Mouse (Mus musculus) forebrain, embryonic 16.5 days (tissue): ENCODE measurements around the gene Filip1l. TPM values are rescaled to one million over a fixed set of nuclear protein-coding genes. Genes with fewer than 3 reads are reported as not detected.

Source experiments
- ATAC-seq: fragments of 200-750 bp; cut with Nextera tagmentation; 2 replicates; pipeline ENCODE4 v1.8.0; 2017; ENCODE audit warnings: mild to moderate bottlenecking, moderate library complexity
- H3K27ac ChIP-seq: fragments of 300-500 bp; sonication (generic); 2 replicates; pipeline ENCODE4 v1.5.1; 2014; ENCODE audit warnings: low read length, control low read depth
- H3K27me3 ChIP-seq: fragments of 300-500 bp; sonication (generic); replicated peaks from 2 replicates; pipeline ENCODE4 v1.6.1; 2014; ENCODE audit warnings: low read length; ENCODE audit not compliant: control insufficient read depth, insufficient read depth
- H3K36me3 ChIP-seq: fragments of 300-500 bp; sonication (generic); 2 replicates; pipeline ENCODE4 v1.6.1; 2014; ENCODE audit not compliant: control insufficient read depth, insufficient read depth
- H3K4me1 ChIP-seq: fragments of 300-500 bp; sonication (generic); replicated peaks from 2 replicates; pipeline ENCODE4 v1.6.1; 2014; ENCODE audit warnings: low read length; ENCODE audit not compliant: control insufficient read depth, insufficient read depth
- H3K4me2 ChIP-seq: fragments of 300-500 bp; sonication (generic); 2 replicates; pipeline ENCODE4 v1.6.1; 2014; ENCODE audit warnings: mild to moderate bottlenecking, low read length, control low read depth
- H3K4me3 ChIP-seq: fragments of 300-500 bp; sonication (generic); replicated peaks from 2 replicates; pipeline ENCODE4 v1.5.1; 2014; ENCODE audit warnings: mild to moderate bottlenecking, low read length, control low read depth
- H3K9ac ChIP-seq: fragments of 300-500 bp; sonication (generic); replicated peaks from 2 replicates; pipeline ENCODE4 v1.6.1; 2014; ENCODE audit warnings: low read depth, low read length, control low read depth
- H3K9me3 ChIP-seq: fragments of 300-500 bp; sonication (generic); 2 replicates; pipeline ENCODE4 v1.6.1; 2016; ENCODE audit warnings: low read length; ENCODE audit not compliant: control insufficient read depth
- WGBS: fragments of 180-500 bp; shearing (Covaris S2); extraction: QIAGEN DNeasy Blood & Tissue Kit; methylation state at CpG from one replicate; pipeline ENCODE4 v1.1.7; 2014; 5-methylcytosine and 5-hydroxymethylcytosine counted together
- polyA plus RNA-seq: library from polyadenylated mRNA; unstranded; fragments of >200 nt; fragmentation: Nextera tagmentation; extraction: Ambion mirVana; gene quantifications from 2 replicates; pipeline ENCODE4 v1.2.1, GENCODE M21; 2015

Filip1l gene
- polyA plus RNA-seq, 1 experiment from 2014 or later: 2.2 TPM

- no peak for ATAC-seq
- H3K4me2 ChIP-seq: no peak overlapping the region
- WGBS: 62% methylated on average over 8 of the region's 8 CpGs
- no peak overlapping the region for H3K4me3 ChIP-seq
- H3K27ac ChIP-seq: no peak overlapping the region
- H3K9ac ChIP-seq: no peak overlapping the region
- no peaks in the 10 kb centered on the region for H3K27me3 ChIP-seq
- H3K36me3 ChIP-seq: no peaks in the 10 kb centered on the region
- H3K9me3 ChIP-seq: no peaks in the 10 kb centered on the region
- 0 out of 2 replicates have a peak, but pooled peaks cover 3% of the 10 kb centered on the region for H3K4me1 ChIP-seq
These were observed 68.1 kb downstream of the Filip1l start for GRCm38 (mm10) chr16:57420773-57421556.

- Histone ChIP-seq H3K9me3 (no peaks in the 10 kb centered on the region), H3K36me3 (no peaks in the 10 kb centered on the region), H3K27me3 (no peaks in the 10 kb centered on the region), H3K4me2 (no peak overlapping the region), H3K9ac (no peak overlapping the region), H3K27ac (no peak overlapping the region), H3K4me3 (no peak overlapping the region), H3K4me1 (no peaks in the 10 kb centered on the region)
- no peak for ATAC-seq
- 61% methylated on average over 7 of the region's 7 CpGs for WGBS
These were observed 69.0 kb downstream of the Filip1l start for GRCm38 (mm10) chr16:57421680-57422417.

- no peaks in the 10 kb centered on the region for H3K4me1 ChIP-seq
- H3K4me2 ChIP-seq: no peak overlapping the region
- 66% methylated on average over 6 of the region's 6 CpGs for WGBS
- no peak for ATAC-seq
- H3K9me3 ChIP-seq: no peaks in the 10 kb centered on the region
- H3K36me3 ChIP-seq: no peaks in the 10 kb centered on the region
- no peak overlapping the region for H3K4me3 ChIP-seq
- H3K27ac ChIP-seq: no peak overlapping the region
- H3K27me3 ChIP-seq: no peaks in the 10 kb centered on the region
- H3K9ac ChIP-seq: no peak overlapping the region
These were observed 70.3 kb downstream of the Filip1l start for GRCm38 (mm10) chr16:57423001-57423800.

GRCm38 (mm10) chr16:57426680-57427079 is 73.8 kb downstream of the Filip1l start:
- no peak for ATAC-seq
- no peaks in the 10 kb centered on the region for H3K9me3 ChIP-seq
- H3K4me1 ChIP-seq: no peaks in the 10 kb centered on the region
- no peak overlapping the region for H3K9ac ChIP-seq
- H3K27me3 ChIP-seq: no peaks in the 10 kb centered on the region
- WGBS: 70% methylated on average over 10 of the region's 10 CpGs
- no peak overlapping the region for H3K4me3 ChIP-seq
- H3K27ac ChIP-seq: no peak overlapping the region
- H3K36me3 ChIP-seq: no peaks in the 10 kb centered on the region
- no peak overlapping the region; the same call in 1 of the 2 replicates for H3K4me2 ChIP-seq

GRCm38 (mm10) chr16:57427516-57428285 is 74.8 kb downstream of the Filip1l start:
- no peak overlapping the region for H3K9ac ChIP-seq
- no peaks in the 10 kb centered on the region for H3K4me1 ChIP-seq
- no peak for ATAC-seq
- no peak overlapping the region for H3K4me3 ChIP-seq
- H3K36me3 ChIP-seq: no peaks in the 10 kb centered on the region
- no peaks in the 10 kb centered on the region for H3K27me3 ChIP-seq
- H3K4me2 ChIP-seq: no peak overlapping the region
- H3K9me3 ChIP-seq: no peaks in the 10 kb centered on the region
- WGBS: 79% methylated on average over 7 of the region's 7 CpGs
- no peak overlapping the region for H3K27ac ChIP-seq

GRCm38 (mm10) chr16:57428977-57429376 is 76.1 kb downstream of the Filip1l start:
- WGBS: 92% methylated on average over 5 of the region's 5 CpGs
- Histone ChIP-seq H3K27me3 (no peaks in the 10 kb centered on the region), H3K27ac (no peak overlapping the region), H3K4me3 (no peak overlapping the region), H3K4me2 (no peak overlapping the region), H3K4me1 (no peaks in the 10 kb centered on the region), H3K9me3 (no peaks in the 10 kb centered on the region), H3K36me3 (no peaks in the 10 kb centered on the region), H3K9ac (no peak overlapping the region)
- ATAC-seq: no peak

GRCm38 (mm10) chr16:57431294-57431693 is 78.4 kb downstream of the Filip1l start:
- Histone ChIP-seq H3K27ac (no peak overlapping the region), H3K9ac (no peak overlapping the region), H3K4me1 (no peaks in the 10 kb centered on the region), H3K27me3 (no peaks in the 10 kb centered on the region), H3K36me3 (no peaks in the 10 kb centered on the region), H3K9me3 (no peaks in the 10 kb centered on the region), H3K4me2 (no peak overlapping the region), H3K4me3 (no peak overlapping the region)
- 95% methylated on average over 3 of the region's 3 CpGs for WGBS
- ATAC-seq: no peak

- Histone ChIP-seq H3K27ac (no peak overlapping the region), H3K9ac (no peak overlapping the region), H3K27me3 (no peaks in the 10 kb centered on the region), H3K4me1 (peaks cover 6% of the 10 kb centered on the region), H3K9me3 (no peaks in the 10 kb centered on the region), H3K4me3 (no peak overlapping the region), H3K4me2 (no peak overlapping the region), H3K36me3 (no peaks in the 10 kb centered on the region)
- 67% methylated on average over 4 of the region's 4 CpGs for WGBS
- ATAC-seq: no peak
These were observed 80.3 kb downstream of the Filip1l start for GRCm38 (mm10) chr16:57433173-57433572.
